Mouse (Mus musculus): ENCODE data around the gene Fam20a.

Fam20a gene

DNA sequence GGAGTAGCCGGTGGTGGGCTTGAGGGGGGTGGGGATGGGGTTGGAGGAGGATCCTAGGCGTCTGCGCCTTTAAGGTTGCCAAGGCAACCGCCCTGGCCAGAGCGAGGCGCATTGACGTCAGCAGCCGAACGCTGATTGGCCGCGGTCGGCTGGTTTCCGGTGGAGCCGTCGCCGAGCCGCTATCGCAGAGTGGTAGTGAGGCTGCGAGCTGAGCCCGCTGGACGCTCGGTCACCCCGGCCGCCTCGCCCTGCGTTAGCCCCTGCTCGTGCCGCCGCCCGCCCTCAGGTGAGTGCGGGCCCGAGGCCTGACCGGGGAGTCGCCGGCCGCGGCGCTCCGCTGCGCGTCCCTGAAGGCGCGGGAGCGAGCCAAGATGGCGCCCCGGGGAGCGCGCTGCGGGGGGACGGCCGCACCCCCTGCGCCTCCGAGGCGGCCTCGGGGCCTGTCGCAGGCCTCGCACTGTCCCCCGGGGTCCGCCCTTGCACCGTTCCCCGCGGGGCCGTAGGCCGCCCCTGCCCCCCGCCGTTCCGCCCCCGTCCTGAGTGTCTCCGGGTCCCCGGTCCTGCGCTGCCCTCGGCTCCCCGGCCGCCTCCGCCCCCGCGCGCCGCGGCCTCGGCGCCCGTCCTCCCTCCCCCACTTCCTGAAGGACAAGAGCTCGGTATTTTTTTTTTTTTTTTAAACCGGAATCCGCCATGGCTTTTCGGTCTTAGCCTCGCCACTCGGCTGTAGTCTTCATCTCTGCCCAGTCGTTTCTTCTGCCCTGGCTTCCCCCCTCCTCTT, 71.1 kb downstream of the Fam20a start:
- DNase-seq, result peak; percentile 95 to 97

DNA sequence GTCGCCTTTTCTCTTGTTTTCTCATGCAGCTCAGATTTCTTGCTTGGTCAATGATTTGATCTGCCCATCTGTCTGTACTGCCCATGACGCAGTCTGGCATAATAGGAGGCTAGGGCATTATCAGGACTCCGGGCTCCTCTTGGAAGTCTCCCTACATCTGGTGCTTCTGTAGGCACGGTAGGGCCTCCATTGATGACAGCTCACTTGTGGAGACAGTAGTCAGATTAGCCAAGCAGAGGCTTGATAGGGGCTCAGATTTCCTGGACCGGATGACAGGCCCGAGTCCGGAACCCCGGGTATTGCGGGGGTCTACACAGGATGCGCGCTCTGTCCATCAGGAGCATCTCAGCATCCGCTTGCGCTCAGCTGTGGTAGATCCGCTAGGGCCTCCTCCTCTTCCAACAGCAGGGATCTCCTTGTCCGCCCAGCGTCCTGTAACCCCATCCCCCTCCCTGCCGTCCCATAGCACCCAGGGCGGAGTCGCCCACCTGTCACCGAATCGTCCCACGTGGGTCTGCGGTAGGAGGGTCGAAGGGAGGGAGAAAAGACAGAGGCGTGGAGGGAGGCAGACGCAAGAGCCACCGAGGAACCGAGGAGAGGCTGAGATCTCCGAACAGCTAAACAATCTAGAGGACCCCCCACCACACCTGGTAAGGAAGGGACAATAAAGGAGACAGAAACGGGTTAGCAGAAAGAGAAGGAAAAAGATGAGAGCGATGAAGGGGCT, 71.9 kb downstream of the Fam20a start:
- peak; percentile 91 to 93 for DNase-seq

DNA sequence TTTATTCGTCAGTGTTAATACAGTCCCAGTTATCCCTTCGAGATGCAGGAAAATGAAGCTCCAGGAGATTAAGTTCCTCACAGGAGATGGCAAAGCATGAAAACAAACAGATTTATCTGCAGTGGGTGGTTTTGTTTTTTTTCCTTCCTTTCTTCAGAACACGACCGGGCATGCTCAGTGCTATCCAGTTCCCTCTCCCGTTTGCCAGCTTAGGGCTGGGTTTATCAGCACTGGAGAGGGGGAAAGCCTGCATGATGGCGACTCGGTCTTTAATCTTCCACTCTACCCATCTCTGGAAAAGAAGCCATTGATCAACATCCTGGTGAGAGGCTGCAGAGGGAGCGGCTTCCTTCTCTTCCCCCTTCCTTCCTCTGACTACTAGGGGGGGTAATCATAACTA, 72.9 kb downstream of the Fam20a start, which contains the start of gene Prkar1a:
Gene Prkar1a (plus strand): TSS at position 200 of the 400 bp plus-strand sequence.
- peak; percentile 61 to 65 for DNase-seq

DNA sequence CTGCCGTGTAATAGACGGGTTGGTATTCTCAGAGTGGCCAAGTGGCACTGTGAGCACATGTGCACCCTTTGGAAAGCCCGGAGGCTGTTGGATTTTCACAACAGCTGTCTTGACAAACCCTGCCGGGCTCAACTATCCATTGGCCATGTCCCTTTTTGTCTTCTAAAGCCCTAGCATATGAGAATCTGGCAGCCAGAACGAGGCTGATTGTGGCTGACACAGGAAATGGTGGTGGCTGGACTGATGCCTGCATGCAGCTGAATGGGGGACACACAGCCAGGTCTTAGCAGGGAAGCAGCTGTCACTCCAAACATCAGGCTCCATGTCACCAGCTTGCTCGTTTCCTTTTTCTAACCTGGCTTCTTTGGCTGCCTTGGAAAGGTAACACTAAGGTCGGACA, 73.6 kb downstream of the Fam20a start:
- peak; percentile 42 to 54 for DNase-seq

DNA sequence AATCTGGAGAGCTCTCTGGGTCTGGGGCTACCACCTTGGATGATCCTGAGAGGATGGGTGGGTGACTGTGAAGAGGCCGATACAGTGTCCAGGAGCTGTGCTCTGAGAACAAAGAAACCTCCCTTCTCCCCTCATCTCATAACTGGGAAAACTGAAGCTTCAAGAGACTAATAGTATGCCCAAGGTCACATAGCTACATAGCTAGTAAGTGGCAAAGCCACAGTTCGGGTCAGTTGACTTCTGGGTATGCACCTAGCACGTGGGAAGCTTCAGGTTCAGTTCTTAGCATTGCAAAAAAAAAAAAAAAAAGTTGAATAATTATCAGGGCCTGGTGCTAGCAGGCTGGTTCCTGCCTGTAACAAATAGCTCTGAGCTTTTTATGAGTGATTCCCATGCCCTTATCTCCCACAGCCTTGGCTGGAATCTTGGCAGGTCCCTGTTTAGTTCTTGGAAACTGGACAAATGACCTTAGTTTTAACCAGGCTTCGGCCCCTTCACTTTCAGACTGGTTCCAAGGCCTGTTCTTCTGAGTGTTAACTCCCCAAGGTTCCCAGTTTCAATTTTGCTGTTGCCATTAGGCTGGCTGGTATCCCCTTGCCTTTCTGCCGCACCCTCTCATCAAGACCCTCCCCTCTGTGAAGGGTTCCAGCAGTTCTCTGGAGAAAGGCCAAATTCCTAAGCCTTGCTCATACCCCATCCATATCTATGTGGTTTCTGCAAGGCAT, 80.4 kb downstream of the Fam20a start:
- no peak for DNase-seq

DNA sequence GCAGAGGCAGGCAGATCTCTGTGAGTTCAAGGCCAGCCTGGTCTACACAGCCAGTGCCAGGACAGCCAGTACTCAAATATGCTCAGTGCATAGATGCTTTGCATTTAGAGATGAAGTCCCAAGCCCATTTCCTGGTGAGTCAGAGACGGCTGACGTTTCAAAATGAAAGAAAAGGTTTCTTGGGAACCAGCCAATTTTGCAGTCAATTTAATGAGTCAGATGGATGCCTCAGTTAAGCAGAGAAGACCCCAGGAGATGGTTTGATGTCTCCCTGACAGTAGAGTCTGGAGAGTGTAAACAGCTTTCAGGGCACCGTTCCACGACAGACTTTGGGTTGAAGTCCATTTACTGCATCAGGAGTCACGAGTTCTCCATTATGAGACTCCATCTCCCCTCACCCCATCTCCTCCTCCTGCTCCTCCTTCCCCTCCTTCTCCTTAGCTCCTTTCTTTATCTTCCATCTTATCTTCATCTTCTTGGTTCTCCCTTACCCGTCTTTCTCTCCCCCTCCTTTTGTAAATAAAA, 86.1 kb downstream of the Fam20a start:
- DNase-seq, result no peak

DNA sequence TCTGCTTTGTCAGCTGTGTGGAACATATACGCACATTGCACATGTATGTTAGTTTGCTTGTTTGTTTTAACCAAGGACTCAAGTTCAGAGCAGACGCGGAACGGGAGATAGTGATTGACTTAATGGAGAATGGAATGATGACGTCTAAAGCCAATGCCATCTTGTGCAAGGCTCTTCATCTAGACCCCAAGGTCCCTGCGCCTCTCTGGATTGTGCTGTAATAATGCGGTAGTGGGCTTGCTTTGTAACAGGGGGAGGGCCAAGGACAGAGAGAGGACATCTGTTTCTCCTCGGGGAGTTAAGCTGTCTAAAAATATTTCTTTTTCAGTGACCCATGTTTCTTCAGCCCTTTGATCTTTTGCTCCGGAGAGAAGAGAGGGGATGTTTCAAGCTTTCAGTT, 87.2 kb downstream of the Fam20a start:
- DNase-seq, result no peak

DNA sequence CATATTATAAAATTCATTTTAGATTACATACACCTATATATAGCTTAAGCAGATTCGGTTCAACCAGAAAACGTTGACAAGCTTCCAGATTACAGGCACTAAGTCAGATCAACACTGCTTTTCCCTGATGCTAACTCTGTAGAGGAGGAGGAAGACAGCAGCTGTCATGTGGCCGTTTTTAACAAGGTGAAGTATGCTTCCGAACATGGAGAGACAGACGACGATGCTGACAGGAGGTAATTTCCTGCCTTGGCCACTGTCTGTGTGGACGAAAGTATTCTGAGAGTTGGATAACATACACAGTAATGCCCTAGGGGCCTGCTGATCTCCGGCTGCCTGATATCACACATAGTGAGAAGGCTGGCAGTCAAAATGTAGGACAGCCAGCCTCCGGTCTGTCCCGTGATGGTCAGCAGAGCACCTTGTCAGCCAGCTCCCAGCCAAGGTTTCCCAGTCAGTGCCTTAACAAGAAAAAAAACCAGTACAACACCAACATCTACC, 93.0 kb downstream of the Fam20a start:
- peak; percentile 61 to 65 for DNase-seq

DNA sequence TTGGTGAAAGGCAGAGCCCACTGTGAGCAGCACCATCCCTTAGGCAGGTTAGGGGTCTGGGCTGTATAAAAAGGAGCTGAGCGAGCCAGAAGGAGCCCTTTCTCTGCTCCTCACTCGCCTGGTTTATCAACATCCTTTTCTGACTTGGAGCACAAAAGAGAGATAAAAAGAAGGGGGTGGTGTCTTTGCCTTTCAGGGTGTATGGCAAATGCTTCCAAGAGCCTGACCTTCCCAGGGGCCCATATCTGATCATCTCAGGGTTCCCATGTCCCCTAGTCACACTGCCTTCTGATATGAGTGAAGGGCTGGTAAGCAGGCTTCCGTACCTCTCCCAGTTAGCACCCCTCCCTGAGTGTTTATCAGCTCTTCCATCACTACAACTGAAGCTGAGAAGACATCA, 94.0 kb downstream of the Fam20a start:
- no peak for DNase-seq

DNA sequence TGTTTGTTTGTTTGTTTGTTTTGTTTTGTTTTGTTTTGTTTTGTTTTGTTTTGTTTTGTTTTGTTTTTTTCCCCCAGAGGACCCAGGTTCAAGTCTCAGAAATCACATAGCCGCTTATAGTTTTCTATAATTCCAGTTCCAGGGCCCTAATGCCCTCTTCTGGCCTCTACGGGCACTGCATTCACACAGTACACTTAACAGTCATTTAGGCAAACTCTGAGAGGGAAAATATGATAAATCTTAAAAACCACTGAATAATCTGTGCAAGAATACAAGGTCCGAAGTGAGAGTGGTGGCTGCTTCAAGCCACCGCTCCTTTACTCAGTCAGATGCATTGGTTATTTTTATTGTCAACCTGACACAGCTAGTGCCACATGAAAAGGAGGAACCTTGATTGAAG, 94.4 kb downstream of the Fam20a start:
- peak in 1 of 2 experiments; percentile 37 for DNase-seq

DNA sequence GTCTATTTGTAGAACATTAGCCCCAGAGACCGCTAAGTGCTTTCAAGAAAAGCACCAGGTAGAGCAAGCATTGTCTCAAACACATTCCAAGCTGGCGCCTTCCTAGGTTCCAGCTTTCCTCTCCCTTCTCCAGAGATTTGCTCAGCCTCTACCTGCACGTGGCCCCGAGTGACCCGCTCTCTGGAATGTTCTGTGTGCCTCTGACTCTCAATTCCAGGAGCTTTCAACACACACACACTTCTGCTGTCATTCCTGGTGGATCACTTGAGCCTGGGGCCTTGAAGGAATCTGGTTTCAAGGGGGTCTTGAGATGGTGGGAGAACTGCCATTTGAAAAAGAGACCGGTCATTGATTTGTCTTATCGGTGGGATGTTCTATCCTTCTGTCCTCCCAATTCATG, 98.8 kb downstream of the Fam20a start:
- no peak for DNase-seq

DNA sequence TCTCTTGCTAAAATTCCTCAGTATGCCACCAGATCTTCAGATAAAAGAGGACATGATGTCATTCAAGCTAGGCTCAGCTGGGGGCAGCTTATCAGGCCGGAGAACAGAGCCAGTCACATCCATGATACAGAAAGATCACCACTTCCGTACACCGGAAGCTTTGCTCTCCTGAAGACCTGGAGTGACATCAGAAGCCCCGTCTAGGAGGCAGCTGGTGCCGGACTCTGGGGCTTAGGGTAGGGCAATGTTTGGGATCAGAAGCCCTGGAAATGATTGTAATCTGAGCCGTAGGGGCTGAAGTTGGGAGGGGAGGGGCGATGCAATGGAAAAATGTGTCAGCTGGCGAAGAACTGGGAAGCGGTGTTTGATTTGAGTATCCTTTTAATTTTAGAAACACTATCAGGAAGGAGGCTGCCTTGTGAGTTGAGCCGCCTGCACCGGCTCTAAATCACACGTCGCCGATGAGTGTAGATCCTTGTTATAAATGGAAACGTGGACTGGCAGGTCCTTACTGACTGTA, 99.5 kb downstream of the Fam20a start:
- no peak for DNase-seq

DNA sequence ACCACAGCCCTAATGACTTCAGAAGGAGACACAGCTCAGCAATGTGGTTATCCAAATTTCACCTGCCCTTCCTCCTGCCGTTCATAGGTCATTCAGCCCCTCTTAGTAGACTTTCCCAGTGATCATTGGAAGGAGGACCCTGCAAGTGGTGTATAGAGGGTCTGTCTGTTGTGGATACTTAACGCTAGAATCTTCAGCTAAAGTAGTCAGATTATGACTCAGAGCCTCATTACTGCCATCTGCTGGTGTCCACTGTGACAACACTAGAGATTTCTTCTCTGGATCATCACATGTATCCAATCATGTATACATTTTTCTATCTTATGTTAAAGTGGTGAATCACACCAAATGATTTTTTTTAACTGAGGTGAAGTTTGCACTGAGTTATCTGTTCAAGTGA, 100.9 kb downstream of the Fam20a start:
- DNase-seq, result peak; percentile 53 to 82

DNA sequence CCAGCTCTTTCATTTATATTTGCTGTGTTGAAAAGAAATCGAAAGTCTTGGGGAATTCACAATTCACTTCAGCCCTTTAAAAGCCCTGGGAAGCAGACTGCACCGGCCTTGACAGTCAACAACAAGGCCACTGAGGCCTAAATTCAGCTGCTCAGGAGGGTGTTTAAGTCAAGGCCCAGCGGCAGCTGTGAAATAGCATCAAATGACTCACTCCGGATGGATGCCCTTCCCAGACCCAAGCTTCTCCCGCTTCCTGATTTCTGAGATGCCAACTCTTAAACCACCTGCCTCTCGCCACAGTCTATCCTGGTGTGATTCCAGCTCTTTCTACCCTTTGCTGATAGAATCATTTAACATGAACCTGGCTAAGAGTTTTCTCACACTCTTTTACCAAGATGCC, 101.7 kb downstream of the Fam20a start:
- no peak for DNase-seq
